Mouse (Mus musculus) gastrocnemius, adult 18-20 months (tissue): Measurements from ENCODE around the gene Snca. TPM values are rescaled to one million over a fixed set of nuclear protein-coding genes. Genes with fewer than 3 reads are reported as not detected.

Experiments
- DNase-seq: peaks from one replicate; pipeline ENCODE4 v3.0.0; 2021; ENCODE audit warnings: low spot score
- long read RNA-seq, 2 experiments: library from polyadenylated mRNA; stranded (forward); transcript quantifications; one replicate each; pipeline ENCODE4 v2.0.0; 2021
- total RNA-seq, 2 experiments: library from RNA; stranded (reverse); gene quantifications; 2 replicates each; pipeline ENCODE4 v1.2.3; 2021

The Snca gene
- total RNA-seq, result 1 to 10 TPM; 1.3 to 1.5 TPM
- long read RNA-seq, experiment 1, result 0 reads
- long read RNA-seq, experiment 2, result 0 reads

GRCm38 (mm10) chr6:60829282-60829891, at the start of gene Snca:
TSS of gene Snca (minus strand) at chr6:60829855.
- no peak for DNase-seq

DNA sequence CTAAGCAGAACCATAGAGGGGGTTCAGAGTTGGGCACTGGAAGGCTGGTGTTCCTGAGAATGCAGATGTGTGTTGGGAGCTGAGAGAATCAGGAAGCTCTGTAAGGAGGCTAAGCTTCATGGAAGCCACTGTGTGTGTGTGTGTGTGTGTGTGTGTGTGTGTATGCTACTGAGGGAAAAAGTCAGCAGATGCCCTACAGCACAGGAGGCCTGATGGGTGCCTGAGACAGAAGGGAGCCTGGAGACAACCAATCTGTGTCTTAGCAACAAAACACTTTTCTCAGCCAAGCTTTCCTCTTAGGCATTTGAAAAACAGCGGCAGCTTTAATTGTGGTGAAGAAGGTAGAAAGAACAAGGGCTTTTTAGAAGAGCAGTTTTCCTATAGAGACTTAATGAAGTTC, 40.5 kb upstream of the Snca start:
- DNase-seq, result no peak

DNA sequence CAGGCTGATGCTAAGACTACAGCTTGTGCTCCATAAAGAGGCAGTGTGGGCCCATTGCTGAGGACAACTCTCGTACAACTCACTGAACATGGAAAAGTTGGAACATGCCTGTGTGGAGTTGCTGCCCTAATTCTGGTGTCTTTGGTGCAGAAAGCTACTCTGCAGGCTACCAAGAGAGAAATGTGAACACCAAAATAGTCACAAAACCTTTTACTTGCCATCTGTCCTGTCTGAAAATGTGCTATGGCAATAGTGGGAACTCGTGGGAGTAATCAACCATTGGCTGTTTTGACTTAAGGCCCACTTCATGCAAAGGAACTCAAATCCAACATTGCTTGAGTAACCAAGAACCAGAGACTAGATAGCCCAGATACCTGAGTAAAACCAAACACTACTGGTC, 26.9 kb upstream of the Snca start:
- DNase-seq, result no peak

GRCm38 (mm10) chr6:60851690-60852089, 22.0 kb upstream of the Snca start:
- no peak for DNase-seq

- DNase-seq, result no peak
Observed at GRCm38 (mm10) chr6:60828429-60829264, 1.0 kb downstream of the Snca start.

DNA sequence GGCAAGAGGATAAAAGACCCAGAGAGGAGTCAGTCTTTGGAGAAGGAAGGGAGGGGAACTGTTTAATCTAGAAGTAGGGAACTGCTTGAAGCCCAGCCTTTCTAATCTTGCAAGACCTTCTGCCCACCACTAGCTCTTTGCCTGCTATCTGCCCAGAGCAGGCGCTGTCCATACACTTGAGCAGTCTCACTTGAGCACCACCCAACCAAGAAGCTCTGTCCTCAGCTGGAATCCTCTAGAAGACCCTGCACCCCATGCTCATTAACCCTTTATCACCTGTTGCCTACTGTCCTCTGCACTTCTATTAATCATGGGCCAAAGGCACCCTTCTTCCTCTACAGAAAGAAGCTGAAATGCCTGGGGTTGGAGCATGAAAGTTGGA, 1.6 kb downstream of the Snca start:
- DNase-seq, result no peak

GRCm38 (mm10) chr6:60827290-60827689, 2.4 kb downstream of the Snca start:
- DNase-seq, result no peak

DNA sequence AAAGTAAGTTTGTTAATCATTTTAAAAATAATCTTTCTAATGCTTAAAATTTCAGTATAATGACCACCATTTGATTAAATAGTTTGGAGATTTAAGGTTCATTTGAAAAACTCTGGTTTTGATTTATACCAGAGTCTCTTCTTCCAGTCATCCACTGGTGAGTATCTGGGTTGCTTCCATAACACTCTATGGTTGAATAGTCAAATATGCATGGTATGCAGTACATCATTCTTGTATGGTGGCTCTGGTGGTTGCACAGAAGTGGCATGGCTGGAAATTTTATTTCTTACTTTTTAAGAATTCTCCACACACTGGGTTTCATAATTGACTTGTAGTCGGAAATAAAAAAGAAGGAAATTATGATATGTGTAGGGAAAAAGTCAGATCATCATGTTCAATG, 10.4 kb downstream of the Snca start:
- no peak for DNase-seq

GRCm38 (mm10) chr6:60813516-60813915, 16.1 kb downstream of the Snca start:
- no peak for DNase-seq

GRCm38 (mm10) chr6:60798266-60798665, 31.4 kb downstream of the Snca start:
- DNase-seq, result no peak

DNA sequence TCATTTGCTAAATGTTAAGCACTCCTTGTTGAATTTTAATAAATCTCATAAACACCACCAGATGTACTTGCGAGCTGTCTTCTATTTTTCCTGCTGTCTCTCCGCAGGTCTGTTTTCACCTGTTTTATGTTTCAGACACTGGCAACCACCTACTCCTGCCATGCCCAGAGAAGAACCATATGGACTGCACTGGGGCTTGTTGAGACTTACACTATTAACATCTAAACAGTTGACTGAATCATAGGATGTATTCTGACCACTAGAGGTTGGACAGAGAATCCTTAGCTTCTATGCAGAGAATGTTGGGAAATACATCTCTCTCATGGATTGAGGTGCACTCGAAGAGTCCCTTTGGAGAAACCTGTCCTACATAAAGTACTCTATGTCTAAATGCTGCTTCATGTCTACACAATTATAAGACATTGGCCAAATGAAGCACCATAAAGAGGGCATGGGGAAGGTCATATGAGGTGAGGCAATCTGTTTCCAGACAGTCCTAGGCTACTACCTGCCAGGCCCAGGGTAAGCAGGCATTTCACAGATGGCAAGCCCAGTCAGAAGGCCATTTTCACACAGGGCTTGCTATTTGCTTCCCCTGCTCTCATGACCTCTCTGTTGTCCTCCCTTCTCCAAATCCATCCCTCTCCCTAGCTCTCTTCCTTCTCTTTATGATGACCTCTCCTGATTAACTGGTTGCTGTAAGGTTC, 35.8 kb downstream of the Snca start:
- DNase-seq, result no peak

GRCm38 (mm10) chr6:60786955-60787354, 42.7 kb downstream of the Snca start:
- DNase-seq, result no peak

GRCm38 (mm10) chr6:60771899-60772298, 57.8 kb downstream of the Snca start:
- DNase-seq, result no peak

DNA sequence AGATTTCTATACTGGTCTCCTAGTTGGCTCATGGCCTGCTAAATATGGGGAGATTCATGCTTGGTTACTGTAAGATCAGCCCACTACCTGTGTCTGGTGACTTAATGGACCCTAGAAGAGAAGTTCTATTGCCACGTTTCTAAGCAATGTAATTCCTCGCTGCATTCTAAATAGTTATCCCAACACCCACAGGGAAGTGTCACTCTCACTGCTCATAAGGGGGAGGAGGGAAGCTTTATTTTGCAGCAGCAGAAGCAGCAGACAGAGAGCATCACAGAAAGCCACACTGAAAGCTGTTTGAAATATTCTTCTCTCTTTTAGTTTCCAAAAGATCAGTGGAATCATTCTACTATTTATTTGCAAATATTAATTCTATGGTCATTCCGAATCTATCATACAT, 64.0 kb downstream of the Snca start:
- DNase-seq, result no peak

DNA sequence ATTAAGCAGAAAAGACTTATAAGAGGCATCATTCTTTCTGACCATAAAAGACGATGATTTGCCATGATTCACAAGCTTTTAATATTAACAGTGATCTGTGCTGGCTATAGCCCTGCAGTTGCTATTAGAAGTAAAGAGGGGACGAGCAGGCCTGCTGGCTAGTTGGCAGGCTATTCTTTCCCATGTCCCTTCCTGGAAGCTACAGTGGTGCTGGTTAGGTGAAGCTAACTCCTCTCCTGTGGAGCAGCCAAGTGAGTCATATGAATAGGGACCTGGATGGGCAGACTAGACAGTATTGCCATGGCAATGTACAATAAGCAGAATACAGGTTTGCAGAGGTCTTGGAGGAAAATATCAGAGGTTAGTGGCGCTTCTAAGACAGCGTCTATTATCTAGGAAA, 66.8 kb downstream of the Snca start:
- no peak for DNase-seq

DNA sequence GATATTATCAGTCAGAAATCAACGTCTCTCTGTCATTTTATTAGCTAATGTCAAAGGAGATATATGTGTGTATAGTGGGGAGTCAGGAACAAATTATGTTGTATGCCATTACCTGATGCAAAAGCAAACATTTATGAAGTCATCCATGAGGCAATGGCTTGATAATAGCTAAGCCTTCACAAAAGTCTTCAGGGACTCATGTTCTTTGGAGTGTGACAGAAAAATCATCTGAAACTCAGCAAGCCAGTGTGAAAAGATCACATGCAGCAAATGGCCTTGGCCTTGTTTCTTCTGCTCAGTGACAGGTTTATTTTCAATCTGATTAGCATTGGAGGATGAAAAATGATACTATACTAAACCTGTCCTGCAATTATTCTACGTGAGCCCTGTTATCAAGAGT, 67.9 kb downstream of the Snca start:
- no peak for DNase-seq

GRCm38 (mm10) chr6:60754975-60755374, 74.7 kb downstream of the Snca start:
- no peak for DNase-seq

- DNase-seq, result no peak
Observed at GRCm38 (mm10) chr6:60745965-60746364, 83.7 kb downstream of the Snca start.

- no peak for DNase-seq
Observed at GRCm38 (mm10) chr6:60741427-60742071, 88.1 kb downstream of the Snca start.

DNA sequence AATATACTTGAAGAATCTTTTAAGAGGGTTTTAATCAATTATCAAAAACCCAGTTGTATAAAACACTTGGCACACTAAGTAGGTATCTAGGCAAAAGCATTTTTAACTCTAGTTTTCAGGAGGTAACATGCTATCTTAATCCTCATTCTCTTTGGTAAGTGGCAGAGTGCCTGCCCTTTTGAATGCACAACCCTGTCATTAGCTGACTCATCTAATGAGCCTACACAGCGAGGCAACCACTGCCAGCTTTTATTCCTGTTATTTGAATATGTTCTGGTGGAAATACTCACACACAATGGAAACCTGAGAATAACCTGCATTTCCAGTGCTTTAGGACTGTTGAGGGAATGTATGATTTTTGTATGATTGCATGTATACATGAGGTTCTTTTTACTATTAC, 89.9 kb downstream of the Snca start:
- no peak for DNase-seq

DNA sequence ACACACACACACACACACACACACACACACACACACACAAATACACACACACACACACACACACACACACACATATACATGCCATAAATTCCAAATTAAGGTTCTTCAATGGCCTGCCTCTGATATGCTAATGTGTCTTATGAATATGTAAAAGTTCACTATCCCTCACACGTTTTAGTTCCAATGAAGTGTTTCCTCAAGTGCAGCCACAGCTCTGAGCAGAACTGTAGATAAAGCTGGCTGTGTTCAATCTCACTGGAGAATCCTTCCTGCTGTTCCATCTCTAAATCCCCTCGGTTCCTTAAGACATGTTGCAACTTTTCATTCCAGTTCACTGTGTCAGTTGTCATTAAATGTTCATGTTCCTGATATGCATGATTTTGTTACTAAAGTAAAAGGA, 98.5 kb downstream of the Snca start:
- DNase-seq, result no peak
